ENCODE assay signal across 10 mouse cellular contexts in the genomic region with DNA sequence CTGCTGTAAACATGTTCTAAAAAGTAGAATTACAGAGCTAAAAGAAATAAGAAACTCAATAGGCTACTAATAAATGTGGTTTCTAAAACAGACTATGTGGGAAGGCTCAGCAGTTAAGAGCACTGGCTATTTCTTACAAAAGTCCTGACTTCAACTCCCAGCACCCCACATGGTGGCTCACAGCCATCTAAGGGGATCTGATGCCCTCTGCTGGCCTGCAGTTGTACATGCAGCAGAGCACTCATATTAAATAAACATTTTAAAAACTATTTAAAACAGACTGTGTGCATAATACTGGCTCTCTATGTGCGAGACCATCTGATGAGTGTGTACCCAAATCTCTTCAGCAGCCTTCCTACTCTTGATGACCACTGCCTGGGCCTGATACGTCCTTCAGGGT. TPM values are rescaled to one million over a fixed set of nuclear protein-coding genes. Genes with fewer than 3 reads are reported as not detected.
DNase-seq lines count a peak whose midpoint lies in the region; ATAC-seq and TF ChIP-seq lines count a peak whose summit lies in the region.
"Had no signal": no experiment of that assay in that cellular context is flagged by ENCODE, and none has a peak within 500 bp of the region (broad histone marks: within the 10 kb centered on the region; RNA-seq: fewer than 3 reads in every experiment).

No protein-coding gene starts in this region.

- no peak overlapping the region for H3K4me3 ChIP-seq in lung, postnatal 0 days (ENCODE audit: low read depth, low read length)
- no peak overlapping the region for H3K4me3 ChIP-seq in forebrain, embryonic 12.5 days (replicated peaks)
- H3K4me3 ChIP-seq: embryonic facial prominence, embryonic 12.5 days; limb, embryonic 15.5 days had no signal

- H3K27me3 ChIP-seq in lung, postnatal 0 days (replicated peaks; ENCODE audit: insufficient read depth, low read length): no peaks in the 10 kb centered on the region
- no peaks in the 10 kb centered on the region for H3K27me3 ChIP-seq in forebrain, embryonic 12.5 days
- H3K27me3 ChIP-seq: embryonic facial prominence, embryonic 12.5 days; limb, embryonic 15.5 days had no signal

- H3K27ac ChIP-seq in lung, postnatal 0 days (ENCODE audit: low read length): no peak overlapping the region
- H3K27ac ChIP-seq in forebrain, embryonic 12.5 days: no peak overlapping the region
- H3K27ac ChIP-seq: embryonic facial prominence, embryonic 12.5 days; limb, embryonic 15.5 days had no signal

- ATAC-seq in lung, postnatal 0 days: no peak
- ATAC-seq in megakaryocyte, adult 5-6 weeks (ENCODE audit: poor library complexity, severe bottlenecking): peak; percentile 57
- ATAC-seq in forebrain, embryonic 12.5 days (ENCODE audit: low FRiP score): no peak

- no peaks in the 10 kb centered on the region for H3K9me3 ChIP-seq in lung, postnatal 0 days (ENCODE audit: low read length)
- H3K9me3 ChIP-seq in forebrain, embryonic 12.5 days: no peaks in the 10 kb centered on the region
- H3K9me3 ChIP-seq: embryonic facial prominence, embryonic 12.5 days; limb, embryonic 15.5 days had no signal

- H3K36me3 ChIP-seq in lung, postnatal 0 days (ENCODE audit: insufficient read depth, low read length): peaks cover 4% of the 10 kb centered on the region
- H3K36me3 ChIP-seq in forebrain, embryonic 12.5 days (replicated peaks): peaks cover 37% of the 10 kb centered on the region

- 86% methylated on average over 2 of the region's 2 CpGs for WGBS in lung, postnatal 0 days
- 98% methylated on average over 2 of the region's 2 CpGs for whole genome bisulfite sequencing in forebrain, embryonic 12.5 days

- H3K9ac ChIP-seq in lung, postnatal 0 days (replicated peaks; ENCODE audit: low read depth): no peak overlapping the region
- H3K9ac ChIP-seq in forebrain, embryonic 12.5 days: no peak overlapping the region
- H3K9ac ChIP-seq: embryonic facial prominence, embryonic 12.5 days; limb, embryonic 15.5 days had no signal

- TF ChIP-seq EP300 in lung, postnatal 0 days (IDR thresholded peaks at IDR 0.05): no peak

- H3K4me2 ChIP-seq in lung, postnatal 0 days (replicated peaks; ENCODE audit: low read depth, low read length): no peak overlapping the region
- no peak overlapping the region for H3K4me2 ChIP-seq in forebrain, embryonic 12.5 days
- H3K4me2 ChIP-seq: embryonic facial prominence, embryonic 12.5 days; limb, embryonic 15.5 days had no signal

- peak; percentile 15 to 41 for DNase-seq in cerebellum, postnatal 14 days
- DNase-seq in cerebellum, adult 9-10 months: no peak
- DNase-seq in lung, postnatal 0 days (ENCODE audit: low spot score): no peak
- DNase-seq in lung, adult 18-20 months: no peak
- DNase-seq in adipocyte (ENCODE audit: low spot score): peak; percentile 11
- DNase-seq in right cerebral cortex, adult 18-20 months: no peak

- peak; percentile 58 for TF ChIP-seq CTCF in lung, postnatal 0 days (IDR thresholded peaks at IDR 0.05)

- no peaks in the 10 kb centered on the region for H3K4me1 ChIP-seq in lung, postnatal 0 days (ENCODE audit: insufficient read depth, low read depth, low read length)
- H3K4me1 ChIP-seq in forebrain, embryonic 12.5 days: no peaks in the 10 kb centered on the region
- H3K4me1 ChIP-seq: embryonic facial prominence, embryonic 12.5 days; limb, embryonic 15.5 days had no signal

RNA-seq across cellular contexts. Expression of gene Ipo11, which starts 42.5 kb away (rescaled TPM):
- 21.6 and 25.3 TPM in 2 replicates for polyA plus RNA-seq in lung, postnatal 0 days (2015; fragmentation: Nextera tagmentation; extraction: Ambion mirVana)
- total RNA-seq in megakaryocyte, adult 5-6 weeks (2015): 24.3 and 27.7 TPM in 2 replicates
- total RNA-seq in megakaryocyte, adult 5-6 weeks (2017): 18.3 and 19.0 TPM in 2 replicates
- 67.0 and 74.1 TPM in 2 replicates for polyA plus RNA-seq in forebrain, embryonic 12.5 days (2016; fragmentation: Nextera tagmentation; extraction: Ambion mirVana)

RNA-seq across cellular contexts. Expression of gene Dimt1, which starts 52.6 kb away (rescaled TPM):
- 14.6 and 18.5 TPM in 2 replicates for polyA plus RNA-seq in lung, postnatal 0 days (2015; fragmentation: Nextera tagmentation; extraction: Ambion mirVana)
- 12.7 and 18.6 TPM in 2 replicates for total RNA-seq in megakaryocyte, adult 5-6 weeks (2015)
- total RNA-seq in megakaryocyte, adult 5-6 weeks (2017): 5.7 and 14.6 TPM in 2 replicates
- polyA plus RNA-seq in forebrain, embryonic 12.5 days (2016; fragmentation: Nextera tagmentation; extraction: Ambion mirVana): 43.6 and 45.3 TPM in 2 replicates

Comparison
In these comparisons a context has a peak if more than half of its experiments do, and no peak if none do; other contexts are left out.
1. DNase-seq: peak in cerebellum, postnatal 14 days (2 of 2) and adipocyte (single experiment); none in cerebellum, adult 9-10 months (single experiment), lung, postnatal 0 days (single experiment), lung, adult 18-20 months (0 of 2) and right cerebral cortex, adult 18-20 months (single experiment).